Mouse (Mus musculus) olfactory bulb, adult 2 months (tissue): ENCODE results near the gene Oas1c.

Experiments
- CTCF ChIP-seq: fragments of 200-500 bp; IDR thresholded peaks from 2 replicates; pipeline ENCODE4 v1.5.1; 2012; ENCODE audit warnings: low read depth, mild to moderate bottlenecking, low read length, moderate library complexity; ENCODE audit not compliant: insufficient read depth
- POLR2A ChIP-seq: fragments of 200-500 bp; IDR thresholded peaks from 2 replicates; pipeline ENCODE4 v1.6.1; 2012; ENCODE audit warnings: mild to moderate bottlenecking, low read depth, low read length, moderate library complexity; ENCODE audit not compliant: insufficient read depth

GRCm38 (mm10) chr5:120781646-120782045 is 30.7 kb downstream of the Oas1c start:
- TF ChIP-seq CTCF (no peak), POLR2A (no peak)
